Mouse (Mus musculus) left cerebral cortex, adult 11 months (tissue): Measurements from ENCODE around the gene Atp5f1.
A peak's percentile ranks its signal among the peaks of the same experiment; 100 is the strongest.
"Not testable (repeated sequence)": the region's sequence is repeated elsewhere in the genome, so short reads cannot be mapped to it uniquely, and the experiment has no call there.

Experiments used
- DNase-seq: peaks from one replicate; pipeline ENCODE4 v3.0.0; 2022; ENCODE audit warnings: low spot score

The Atp5f1 gene

GRCm38 (mm10) chr3:105959999-105960398, at the start of gene Atp5f1:
Gene Atp5f1 (minus strand): TSS chr3:105960099.
- no peak for DNase-seq

GRCm38 (mm10) chr3:106003360-106003759, 43.5 kb upstream of the Atp5f1 start:
- not testable (repeated sequence) for DNase-seq

- peak; percentile 22 for DNase-seq
These were observed 41.8 kb upstream of the Atp5f1 start for GRCm38 (mm10) chr3:106001416-106002370.

GRCm38 (mm10) chr3:106000707-106001375, 40.9 kb upstream of the Atp5f1 start:
- no peak for DNase-seq

GRCm38 (mm10) chr3:105994730-105995129, 34.8 kb upstream of the Atp5f1 start:
- no peak for DNase-seq

GRCm38 (mm10) chr3:105991653-105992283, 31.9 kb upstream of the Atp5f1 start:
- DNase-seq: peak; percentile 16

GRCm38 (mm10) chr3:105989611-105990010, 29.7 kb upstream of the Atp5f1 start:
- DNase-seq: not testable (repeated sequence)

- no peak for DNase-seq
These were observed 14.3 kb upstream of the Atp5f1 start for GRCm38 (mm10) chr3:105974174-105974573.

GRCm38 (mm10) chr3:105973411-105973810, 13.5 kb upstream of the Atp5f1 start, which contains the start of gene Ovgp1:
Gene Ovgp1 (plus strand): TSS chr3:105973711.
- no peak for DNase-seq

- no peak for DNase-seq
These were observed 12.0 kb upstream of the Atp5f1 start for GRCm38 (mm10) chr3:105971831-105972446.

- no peak for DNase-seq
These were observed 801 bp upstream of the Atp5f1 start for GRCm38 (mm10) chr3:105960700-105961099.

GRCm38 (mm10) chr3:105959585-105959984, 314 bp downstream of the Atp5f1 start:
- no peak for DNase-seq

GRCm38 (mm10) chr3:105958974-105959580, 822 bp downstream of the Atp5f1 start, which contains the start of gene Wdr77:
Gene Wdr77 (plus strand): TSS chr3:105959369.
- DNase-seq: peak; percentile 95

GRCm38 (mm10) chr3:105958204-105958603, 1.7 kb downstream of the Atp5f1 start:
- no peak for DNase-seq

- no peak for DNase-seq
These were observed 2.7 kb downstream of the Atp5f1 start for GRCm38 (mm10) chr3:105957235-105957634.

- DNase-seq: no peak
These were observed 8.6 kb downstream of the Atp5f1 start for GRCm38 (mm10) chr3:105951348-105951747.

GRCm38 (mm10) chr3:105936111-105936510, 23.8 kb downstream of the Atp5f1 start:
- DNase-seq: no peak

GRCm38 (mm10) chr3:105935033-105935432, 24.9 kb downstream of the Atp5f1 start:
- no peak for DNase-seq

GRCm38 (mm10) chr3:105933926-105934325, 26.0 kb downstream of the Atp5f1 start:
- no peak for DNase-seq

- DNase-seq: no peak
These were observed 27.4 kb downstream of the Atp5f1 start, which contains the start of gene I830077J02Rik for GRCm38 (mm10) chr3:105932240-105933071. Gene I830077J02Rik (minus strand): TSS chr3:105932664.
